9 mouse cellular contexts compared by ENCODE assay signal in genomic region chr1:181529368-181529767, GRCm38 (mm10). TPM values are rescaled to one million over a fixed set of nuclear protein-coding genes. Genes with fewer than 3 reads are reported as not detected.
DNase-seq lines count a peak whose midpoint lies in the region; ATAC-seq and TF ChIP-seq lines count a peak whose summit lies in the region.
"Had no signal": no experiment of that assay in that cellular context is flagged by ENCODE, and none has a peak within 500 bp of the region (broad histone marks: within the 10 kb centered on the region; RNA-seq: fewer than 3 reads in every experiment).

No protein-coding gene starts in this region.

- H3K4me2 ChIP-seq in midbrain, postnatal 0 days (ENCODE audit: low read depth, low read length, poor library complexity, severe bottlenecking) = no peak overlapping the region
- H3K4me2 ChIP-seq in midbrain, embryonic 13.5 days (replicated peaks) = no peak overlapping the region
- H3K4me2 ChIP-seq: neural tube, embryonic 13.5 days had no signal

- H3K9ac ChIP-seq in midbrain, postnatal 0 days (replicated peaks; ENCODE audit: low read length, poor library complexity, severe bottlenecking) = no peak overlapping the region
- H3K9ac ChIP-seq in midbrain, embryonic 13.5 days (replicated peaks) = no peak overlapping the region
- H3K9ac ChIP-seq: neural tube, embryonic 13.5 days had no signal

- H3K4me3 ChIP-seq in midbrain, postnatal 0 days (ENCODE audit: low read depth, low read length) = no peak overlapping the region
- H3K4me3 ChIP-seq in midbrain, embryonic 13.5 days (replicated peaks) = no peak overlapping the region
- H3K4me3 ChIP-seq: neural tube, embryonic 13.5 days had no signal

- no peaks in the 10 kb centered on the region for H3K27me3 ChIP-seq in midbrain, postnatal 0 days (ENCODE audit: insufficient read depth, low read length)
- H3K27me3 ChIP-seq in midbrain, embryonic 13.5 days = no peaks in the 10 kb centered on the region
- H3K27me3 ChIP-seq: neural tube, embryonic 13.5 days had no signal

- no peak for TF ChIP-seq CTCF in midbrain, postnatal 0 days (IDR thresholded peaks at IDR 0.05)

- no peak overlapping the region for H3K27ac ChIP-seq in midbrain, postnatal 0 days (ENCODE audit: low read depth, low read length)
- H3K27ac ChIP-seq in midbrain, embryonic 13.5 days = no peak overlapping the region
- H3K27ac ChIP-seq: neural tube, embryonic 13.5 days had no signal

- DNase-seq in midbrain, postnatal 0 days (ENCODE audit: low spot score) = peak; percentile 77
- DNase-seq in gastrocnemius, postnatal 10 days = peak; percentile 88
- DNase-seq in kidney, postnatal 14 days = peak; percentile 91
- peak; percentile 78 for DNase-seq in ovary, adult 18-20 months (ENCODE audit: low spot score)
- DNase-seq in embryo, embryonic 11 days = no peak
- no peak for DNase-seq in liver

- ATAC-seq in midbrain, postnatal 0 days (ENCODE audit: low FRiP score) = no peak
- no peak for ATAC-seq in midbrain, embryonic 13.5 days
- ATAC-seq in erythroblast, adult 5-6 weeks (replicated peaks; ENCODE audit: low FRiP score, poor library complexity, severe bottlenecking) = no peak

- H3K36me3 ChIP-seq in midbrain, postnatal 0 days (ENCODE audit: insufficient read depth, low read length) = no peaks in the 10 kb centered on the region
- no peaks in the 10 kb centered on the region for H3K36me3 ChIP-seq in midbrain, embryonic 13.5 days
- H3K36me3 ChIP-seq: neural tube, embryonic 13.5 days had no signal

- H3K4me1 ChIP-seq in midbrain, postnatal 0 days (ENCODE audit: insufficient read depth, low read length) = no peaks in the 10 kb centered on the region
- no peaks in the 10 kb centered on the region for H3K4me1 ChIP-seq in midbrain, embryonic 13.5 days (replicated peaks)
- H3K4me1 ChIP-seq: neural tube, embryonic 13.5 days had no signal

- no peaks in the 10 kb centered on the region for H3K9me3 ChIP-seq in midbrain, postnatal 0 days (ENCODE audit: low read length)
- H3K9me3 ChIP-seq in midbrain, embryonic 13.5 days = no peaks in the 10 kb centered on the region
- H3K9me3 ChIP-seq: neural tube, embryonic 13.5 days had no signal

- 61% methylated on average over 4 of the region's 4 CpGs for WGBS in midbrain, postnatal 0 days
- WGBS in midbrain, embryonic 13.5 days = 79% methylated on average over 4 of the region's 4 CpGs

RNA-seq across cellular contexts. Expression of gene Ccdc121, which starts 18.1 kb away (rescaled TPM):
- 0.14 and 0.33 TPM in 2 replicates for total RNA-seq in midbrain, postnatal 0 days (2014; rRNA removed)
- 0.19 and 0.27 TPM in 2 replicates for polyA plus RNA-seq in midbrain, postnatal 0 days (2015; fragmentation: Nextera tagmentation; extraction: Ambion mirVana)
- polyA plus RNA-seq in midbrain, embryonic 13.5 days (2015; fragmentation: Nextera tagmentation; extraction: Ambion mirVana) = not detected in 2 replicates
- total RNA-seq in gastrocnemius, postnatal 10 days (2021) = not detected
- total RNA-seq in erythroblast, adult 5-6 weeks (2015; ENCODE audit: low replicate concordance) = not detected in 2 replicates
- not detected in 2 replicates for total RNA-seq in erythroblast, adult 5-6 weeks (2017; ENCODE audit: low replicate concordance)
- polyA plus RNA-seq: neural tube, embryonic 13.5 days had no signal

RNA-seq across cellular contexts. Expression of gene Dnah14, which starts 47.0 kb away (rescaled TPM):
- under 0.01 and 0.14 TPM in 2 replicates for total RNA-seq in midbrain, postnatal 0 days (2014; rRNA removed)
- polyA plus RNA-seq in midbrain, postnatal 0 days (2015; fragmentation: Nextera tagmentation; extraction: Ambion mirVana) = 0.43 and 0.70 TPM in 2 replicates
- 0.73 and 0.82 TPM in 2 replicates for polyA plus RNA-seq in midbrain, embryonic 13.5 days (2015; fragmentation: Nextera tagmentation; extraction: Ambion mirVana)
- under 1 TPM; 0.12 to 0.65 TPM for total RNA-seq in gastrocnemius, postnatal 10 days (2021)
- not detected in 2 replicates for total RNA-seq in erythroblast, adult 5-6 weeks (2015; ENCODE audit: low replicate concordance)
- total RNA-seq in erythroblast, adult 5-6 weeks (2017; ENCODE audit: low replicate concordance) = 2.6 and 3.1 TPM in 2 replicates

Comparison
In these comparisons a context has a peak if more than half of its experiments do, and no peak if none do; other contexts are left out.
1. DNase-seq: peak in midbrain, postnatal 0 days (single experiment), gastrocnemius, postnatal 10 days (single experiment), kidney, postnatal 14 days (single experiment) and ovary, adult 18-20 months (single experiment); none in embryo, embryonic 11 days (single experiment) and liver (single experiment).